Mouse (Mus musculus) 3T3-L1 (cell line): ENCODE measurements around the gene 5430427O19Rik.

Experiments
- DNase-seq: peaks from one replicate; pipeline ENCODE4 v3.0.0-alpha.2; 2015; ENCODE audit warnings: low read depth, low spot score

The 5430427O19Rik gene

GRCm38 (mm10) chrX:85869914-85870483, at the start of gene 5430427O19Rik:
TSS of gene 5430427O19Rik (plus strand) at chrX:85870354.
- no peak for DNase-seq

GRCm38 (mm10) chrX:85827719-85828453, 42.3 kb upstream of the 5430427O19Rik start:
- DNase-seq, result no peak

- no peak for DNase-seq
These were observed 41.2 kb upstream of the 5430427O19Rik start for GRCm38 (mm10) chrX:85829000-85829399.

GRCm38 (mm10) chrX:85839174-85839573, 31.0 kb upstream of the 5430427O19Rik start:
- no peak for DNase-seq

- no peak for DNase-seq
These were observed 14.2 kb upstream of the 5430427O19Rik start for GRCm38 (mm10) chrX:85855938-85856337.

- no peak for DNase-seq
These were observed 13.0 kb upstream of the 5430427O19Rik start for GRCm38 (mm10) chrX:85857169-85857568.

- DNase-seq, result no peak
These were observed 2.1 kb upstream of the 5430427O19Rik start for GRCm38 (mm10) chrX:85868079-85868478.

- DNase-seq, result no peak
These were observed 1.4 kb downstream of the 5430427O19Rik start for GRCm38 (mm10) chrX:85871371-85872056.

GRCm38 (mm10) chrX:85874367-85874766, 4.2 kb downstream of the 5430427O19Rik start:
- no peak for DNase-seq

- DNase-seq, result no peak
These were observed 5.8 kb downstream of the 5430427O19Rik start for GRCm38 (mm10) chrX:85875951-85876350.

GRCm38 (mm10) chrX:85877747-85878146, 7.6 kb downstream of the 5430427O19Rik start:
- no peak for DNase-seq

GRCm38 (mm10) chrX:85878293-85878692, 8.1 kb downstream of the 5430427O19Rik start:
- no peak for DNase-seq

- DNase-seq, result peak; percentile 55
These were observed 9.2 kb downstream of the 5430427O19Rik start for GRCm38 (mm10) chrX:85879198-85879977.

GRCm38 (mm10) chrX:85886651-85887050, 16.5 kb downstream of the 5430427O19Rik start:
- peak; percentile 4 for DNase-seq

- no peak for DNase-seq
These were observed 31.0 kb downstream of the 5430427O19Rik start for GRCm38 (mm10) chrX:85901195-85901594.

- DNase-seq, result peak; percentile 40
These were observed 48.9 kb downstream of the 5430427O19Rik start for GRCm38 (mm10) chrX:85919034-85919433.

GRCm38 (mm10) chrX:85932991-85933390, 62.8 kb downstream of the 5430427O19Rik start:
- DNase-seq, result peak; percentile 51
